Mouse (Mus musculus) Patski (cell line): ENCODE measurements around the gene Plbd2. TPM values are rescaled to one million over a fixed set of nuclear protein-coding genes. Genes with fewer than 3 reads are reported as not detected.
A peak's percentile ranks its signal among the peaks of the same experiment; 100 is the strongest.

Source experiments
- ATAC-seq: fragments of 100-300 bp; one replicate; pipeline ENCODE4 v1.8.0; 2021
- CTCF ChIA-PET: fragments of 350-600 bp; sonication (Branson Sonifier 250); formaldehyde crosslinking; loops from one replicate; lab custom pipeline; 2022; ENCODE audit warnings: inconsistent platforms; lab: Charles Lee
- POLR2A ChIA-PET: fragments of 350-600 bp; sonication (Branson Sonifier 250); formaldehyde crosslinking; loops from one replicate; lab custom pipeline; 2022; ENCODE audit warnings: antibody characterized with exemption, inconsistent platforms; lab: Charles Lee
- DNase-seq: peaks from one replicate; pipeline ENCODE4 v3.0.0-alpha.2; 2011; ENCODE audit warnings: low read depth, low spot score
- H3K27me3 ChIP-seq: fragments of 371-371 bp; one replicate; pipeline ENCODE4 v1.5.1; 2021
- CTCF ChIP-seq: fragments of 100-300 bp; IDR thresholded peaks from one replicate; pipeline ENCODE4 v1.5.1; 2021
- in situ Hi-C: fragments of 300-500 bp; cut with MboI; formaldehyde crosslinking; loops from 3 replicates; pipeline ENCODE4 v1.11.1; 2018; ENCODE audit warnings: low pct_unique_long_range_greater_than_20kb, mixed read lengths
- polyA plus RNA-seq: library from polyadenylated mRNA; unstranded; gene quantifications from one replicate; pipeline ENCODE4 v1.2.3, GENCODE M21; 2021

The Plbd2 gene
- polyA plus RNA-seq, 1 experiment from 2014 or later: 97.1 TPM

- peaks cover 24% of the 10 kb centered on the region for H3K27me3 ChIP-seq
- no peak for DNase-seq
- no peak for TF ChIP-seq CTCF
- ATAC-seq: no peak
- in situ Hi-C loops: no loop called here
- ChIA-PET CTCF (no interaction called here), POLR2A (no interaction called here)
Measured at GRCm38 (mm10) chr5:120454756-120455337, 48.6 kb downstream of the Plbd2 start.

GRCm38 (mm10) chr5:120447305-120447704, 56.1 kb downstream of the Plbd2 start:
- TF ChIP-seq CTCF: no peak
- ATAC-seq (no peak), DNase-seq (no peak)
- peaks cover 24% of the 10 kb centered on the region for H3K27me3 ChIP-seq
- in situ Hi-C loops: loop anchor here (10.0 kb wide), 1 partner anchor 193 kb away; no protein-coding TSS in a partner anchor
- CTCF ChIA-PET: interaction anchor here (1.2 kb wide), 1 partner anchor 11 kb away, joined by 3 read pairs; no protein-coding TSS in a partner anchor
- POLR2A ChIA-PET: interaction anchor here (1.4 kb wide), 1 partner anchor 10 kb away, joined by 3 read pairs; no protein-coding TSS in a partner anchor

- no peak for TF ChIP-seq CTCF
- POLR2A ChIA-PET: no interaction called here
- DNase-seq (peak; percentile 28), ATAC-seq (peak; percentile 65)
- in situ Hi-C loops: loop anchor here (10.0 kb wide), 1 partner anchor 186 kb away; no protein-coding TSS in a partner anchor
- CTCF ChIA-PET: interaction anchor here (0.7 to 1.1 kb wide), 3 partner anchors 10 to 250 kb away, joined by 3 to 6 read pairs (median 3); no protein-coding TSS in a partner anchor
- peaks cover 40% of the 10 kb centered on the region for H3K27me3 ChIP-seq
Measured at GRCm38 (mm10) chr5:120440733-120441132, 62.7 kb downstream of the Plbd2 start.

GRCm38 (mm10) chr5:120439887-120440670, 63.3 kb downstream of the Plbd2 start:
- in situ Hi-C loops: loop anchor here (10.0 kb wide), 1 partner anchor 185 kb away; no protein-coding TSS in a partner anchor
- peaks cover 44% of the 10 kb centered on the region for H3K27me3 ChIP-seq
- CTCF ChIA-PET: interaction anchor here (0.7 to 1.1 kb wide), 3 partner anchors 11 to 249 kb away, joined by 3 to 6 read pairs (median 3); no protein-coding TSS in a partner anchor
- DNase-seq (no peak), ATAC-seq (no peak)
- POLR2A ChIA-PET: no interaction called here
- TF ChIP-seq CTCF: no peak

- no peak for TF ChIP-seq CTCF
- no peak for ATAC-seq
- CTCF ChIA-PET: no interaction called here
- H3K27me3 ChIP-seq: peaks cover 51% of the 10 kb centered on the region
- no peak for DNase-seq
- in situ Hi-C loops: no loop called here
- POLR2A ChIA-PET: no interaction called here
Measured at GRCm38 (mm10) chr5:120438991-120439710, 64.3 kb downstream of the Plbd2 start.

- DNase-seq: no peak
- no peak for TF ChIP-seq CTCF
- ChIA-PET CTCF (no interaction called here), POLR2A (no interaction called here)
- peaks cover 57% of the 10 kb centered on the region for H3K27me3 ChIP-seq
- in situ Hi-C loops: no loop called here
- no peak for ATAC-seq
Measured at GRCm38 (mm10) chr5:120438469-120438868, 65.0 kb downstream of the Plbd2 start.

GRCm38 (mm10) chr5:120437986-120438385, 65.4 kb downstream of the Plbd2 start:
- in situ Hi-C loops: no loop called here
- DNase-seq: no peak
- ChIA-PET POLR2A (no interaction called here), CTCF (no interaction called here)
- no peak for ATAC-seq
- peaks cover 62% of the 10 kb centered on the region for H3K27me3 ChIP-seq
- TF ChIP-seq CTCF: no peak

GRCm38 (mm10) chr5:120437539-120437938, 65.9 kb downstream of the Plbd2 start:
- ChIA-PET CTCF (no interaction called here), POLR2A (no interaction called here)
- no peak for DNase-seq
- in situ Hi-C loops: no loop called here
- H3K27me3 ChIP-seq: peaks cover 65% of the 10 kb centered on the region
- no peak for TF ChIP-seq CTCF
- no peak for ATAC-seq

- peaks cover 71% of the 10 kb centered on the region for H3K27me3 ChIP-seq
- DNase-seq (no peak), ATAC-seq (no peak)
- ChIA-PET CTCF (no interaction called here), POLR2A (no interaction called here)
- TF ChIP-seq CTCF: no peak
- in situ Hi-C loops: no loop called here
Measured at GRCm38 (mm10) chr5:120436885-120437495, 66.4 kb downstream of the Plbd2 start.
